Mouse (Mus musculus) MEL (cell line): ENCODE data around the gene Stra8. TPM values are rescaled to one million over a fixed set of nuclear protein-coding genes. Genes with fewer than 3 reads are reported as not detected.

Experiments
- DNase-seq: peaks from one replicate; pipeline ENCODE4 v3.0.0; 2011; ENCODE audit warnings: low read depth, low spot score
- H3K27ac ChIP-seq: 2 replicates; pipeline ENCODE4 v1.5.1; 2012; ENCODE audit warnings: low read depth, mild to moderate bottlenecking, control low read depth, low read length, moderate library complexity; ENCODE audit not compliant: control insufficient read depth
- H3K27me3 ChIP-seq, 2 experiments: fragments of 150-350 bp in 1 of 2; sonication (generic) in 1 of 2; 2 replicates each; pipeline ENCODE4 v1.6.1; 2012; ENCODE audit warnings: low read length in 2 of 2, mild to moderate bottlenecking in 2 of 2, improper control_type of control experiment in 1 of 2, moderate library complexity in 1 of 2; ENCODE audit not compliant: insufficient read depth in 2 of 2, control insufficient read depth in 1 of 2
- H3K36me3 ChIP-seq, 2 experiments: 2 replicates each; pipeline ENCODE4 v1.6.1; 2012 to 2014; ENCODE audit warnings: low read length in 2 of 2, improper control_type of control experiment in 1 of 2, inconsistent platforms in 1 of 2, mild to moderate bottlenecking in 1 of 2; ENCODE audit not compliant: insufficient read depth in 2 of 2, control insufficient read depth in 1 of 2
- H3K4me1 ChIP-seq, 2 experiments: fragments of 150-350 bp in 1 of 2; sonication (generic) in 1 of 2; 2 replicates each; pipeline ENCODE4 v1.6.1; 2012; ENCODE audit warnings: low read length in 2 of 2, improper control_type of control experiment in 1 of 2, mild to moderate bottlenecking in 1 of 2; ENCODE audit not compliant: insufficient read depth in 2 of 2, control insufficient read depth in 1 of 2
- H3K4me3 ChIP-seq, 2 experiments: fragments of 150-350 bp in 1 of 2; sonication (generic) in 1 of 2; 2 replicates each; pipeline ENCODE4 v1.5.1; 2012; ENCODE audit warnings: low read depth in 2 of 2, low read length in 2 of 2, mild to moderate bottlenecking in 2 of 2, moderate library complexity in 2 of 2, control low read depth in 1 of 2, improper control_type of control experiment in 1 of 2; ENCODE audit not compliant: control insufficient read depth in 1 of 2, insufficient read depth in 1 of 2
- H3K79me2 ChIP-seq: 2 replicates; pipeline ENCODE4 v1.6.1; 2012; ENCODE audit warnings: mild to moderate bottlenecking, low read length, moderate library complexity; ENCODE audit not compliant: control insufficient read depth, poor library complexity, insufficient read depth
- H3K9ac ChIP-seq: 2 replicates; pipeline ENCODE4 v1.6.1; 2012; ENCODE audit warnings: low read depth, mild to moderate bottlenecking, control low read depth, low read length, moderate library complexity; ENCODE audit not compliant: control insufficient read depth, poor library complexity, severe bottlenecking
- H3K9me3 ChIP-seq: fragments of 150-350 bp; sonication (generic); replicated peaks from 2 replicates; pipeline ENCODE4 v1.6.1; 2012; ENCODE audit warnings: mild to moderate bottlenecking, low read length, improper control_type of control experiment, moderate library complexity; ENCODE audit not compliant: insufficient read depth
- BHLHE40 ChIP-seq: IDR thresholded peaks from 2 replicates; pipeline ENCODE4 v1.6.1; 2012; ENCODE audit warnings: low read depth, mild to moderate bottlenecking, inconsistent platforms, low read length, improper control_type of control experiment, borderline replicate concordance
- CHD1 ChIP-seq: IDR thresholded peaks from 2 replicates; pipeline ENCODE4 v1.6.1; 2012; ENCODE audit warnings: low read depth, mild to moderate bottlenecking, inconsistent platforms, low read length, improper control_type of control experiment
- CTCF ChIP-seq, 3 experiments: IDR thresholded peaks in 2 of 3; conservative IDR thresholded peaks in 1 of 3; 2 replicates each; pipeline ENCODE4 v1.5.1; 2011 to 2012; ENCODE audit warnings: low read length in 3 of 3, low read depth in 2 of 3, mild to moderate bottlenecking in 2 of 3, improper control_type of control experiment in 1 of 3, inconsistent platforms in 1 of 3, mixed read lengths in 1 of 3, moderate library complexity in 1 of 3; ENCODE audit not compliant: control insufficient read depth in 1 of 3, insufficient read depth in 1 of 3, poor library complexity in 1 of 3, severe bottlenecking in 1 of 3
- ELF1 ChIP-seq: IDR thresholded peaks from 2 replicates; pipeline ENCODE4 v1.6.1; 2014; ENCODE audit warnings: low read depth, mild to moderate bottlenecking, inconsistent platforms, low read length, improper control_type of control experiment, moderate library complexity
- EP300 ChIP-seq, 2 experiments: IDR thresholded peaks; 2 replicates each; pipeline ENCODE4 v1.6.1; 2011; ENCODE audit warnings: improper control_type of control experiment in 2 of 2, low read length in 2 of 2, low read depth in 1 of 2, mild to moderate bottlenecking in 1 of 2
- ETS1 ChIP-seq: IDR thresholded peaks from 2 replicates; pipeline ENCODE4 v1.6.1; 2012; ENCODE audit warnings: low read depth, mild to moderate bottlenecking, inconsistent platforms, low read length, improper control_type of control experiment, moderate library complexity
- GATA1 ChIP-seq: IDR thresholded peaks from 2 replicates; pipeline ENCODE4 v1.6.1; 2011; ENCODE audit warnings: low read depth, low read length, improper control_type of control experiment
- JUND ChIP-seq: IDR thresholded peaks from 2 replicates; pipeline ENCODE4 v1.6.1; 2011; ENCODE audit warnings: low read depth, mild to moderate bottlenecking, improper control_type of control experiment, low read length
- MAFK ChIP-seq: IDR thresholded peaks from 2 replicates; pipeline ENCODE4 v1.6.1; 2011; ENCODE audit warnings: low read depth, mild to moderate bottlenecking, low read length, improper control_type of control experiment, borderline replicate concordance
- MAX ChIP-seq: IDR thresholded peaks from 2 replicates; pipeline ENCODE4 v1.6.1; 2011; ENCODE audit warnings: low read length, improper control_type of control experiment
- MXI1 ChIP-seq: IDR thresholded peaks from 2 replicates; pipeline ENCODE4 v1.6.1; 2011; ENCODE audit warnings: mild to moderate bottlenecking, low read depth, low read length, improper control_type of control experiment
- MYB ChIP-seq: IDR thresholded peaks from 2 replicates; pipeline ENCODE4 v1.6.1; 2011; ENCODE audit warnings: mild to moderate bottlenecking, low read depth, low read length, improper control_type of control experiment
- NELFE ChIP-seq: IDR thresholded peaks from 2 replicates; pipeline ENCODE4 v1.6.1; 2011; ENCODE audit warnings: low read depth, low read length, improper control_type of control experiment
- NRF1 ChIP-seq: IDR thresholded peaks from 2 replicates; pipeline ENCODE4 v1.6.1; 2014; ENCODE audit warnings: low read depth, mild to moderate bottlenecking, inconsistent platforms, low read length, improper control_type of control experiment, moderate library complexity; ENCODE audit not compliant: poor library complexity, insufficient read depth, severe bottlenecking
- RAD21 ChIP-seq: IDR thresholded peaks from 2 replicates; pipeline ENCODE4 v1.6.1; 2011; ENCODE audit warnings: mild to moderate bottlenecking, low read depth, low read length, improper control_type of control experiment
- RCOR1 ChIP-seq: IDR thresholded peaks from 2 replicates; pipeline ENCODE4 v1.6.1; 2012; ENCODE audit warnings: low read depth, mild to moderate bottlenecking, inconsistent platforms, low read length, improper control_type of control experiment
- SIN3A ChIP-seq: IDR thresholded peaks from 2 replicates; pipeline ENCODE4 v1.6.1; 2012; ENCODE audit warnings: low read length, improper control_type of control experiment, inconsistent platforms
- SMC3 ChIP-seq: IDR thresholded peaks from 2 replicates; pipeline ENCODE4 v1.6.1; 2011; ENCODE audit warnings: low read depth, low read length, improper control_type of control experiment
- TBP ChIP-seq: IDR thresholded peaks from 2 replicates; pipeline ENCODE4 v1.8.0; 2011; ENCODE audit warnings: low read depth, low read length, improper control_type of control experiment
- TCF12 ChIP-seq: IDR thresholded peaks from 2 replicates; pipeline ENCODE4 v1.6.1; 2014; ENCODE audit warnings: low read depth, mild to moderate bottlenecking, inconsistent platforms, low read length, improper control_type of control experiment, moderate library complexity
- USF2 ChIP-seq, 2 experiments: IDR thresholded peaks; 2 replicates each; pipeline ENCODE4 v1.6.1; 2011 to 2012; ENCODE audit warnings: improper control_type of control experiment in 2 of 2, low read length in 2 of 2, borderline replicate concordance in 1 of 2, inconsistent platforms in 1 of 2, low read depth in 1 of 2, mild to moderate bottlenecking in 1 of 2; ENCODE audit not compliant: insufficient read depth in 1 of 2
- ZC3H11A ChIP-seq: IDR thresholded peaks from 2 replicates; pipeline ENCODE4 v1.6.1; 2012; ENCODE audit warnings: low read depth, mild to moderate bottlenecking, inconsistent platforms, low read length, improper control_type of control experiment
- ZMIZ1 ChIP-seq: IDR thresholded peaks from 2 replicates; pipeline ENCODE4 v1.6.1; 2012; ENCODE audit warnings: low read depth, mild to moderate bottlenecking, inconsistent platforms, low read length, improper control_type of control experiment, moderate library complexity
- polyA plus RNA-seq, 2 experiments: library from polyadenylated mRNA; stranded (reverse) in 1 of 2; unstranded in 1 of 2; fragments of >175 nt in 1 of 2; fragments of >200 nt in 1 of 2; gene quantifications; 2 replicates each; pipeline versions ENCODE4 v1.2.1 to v1.2.4; 2012; ENCODE audit warnings: low replicate concordance in 2 of 2, low read depth in 1 of 2; ENCODE audit not compliant: insufficient read length in 2 of 2, insufficient read depth in 1 of 2, missing spikeins in 1 of 2
- total RNA-seq: library from RNA; depleted of rRNA; stranded (reverse); fragments of 300-350 nt; gene quantifications from 2 replicates; pipeline ENCODE4 v1.2.3, GENCODE M21; 2012

The Stra8 gene
- total and polyA plus RNA-seq, 3 experiments: not detected

- Histone ChIP-seq H3K9me3 (no peaks in the 10 kb centered on the region), H3K36me3 (no peaks in the 10 kb centered on the region), H3K27me3 (no peaks in the 10 kb centered on the region; a peak in 2 of 4 replicates), H3K4me3 (no peak overlapping the region), H3K27ac (no peak overlapping the region), H3K79me2 (no peaks in the 10 kb centered on the region), H3K4me1 (no peaks in the 10 kb centered on the region), H3K9ac (no peak overlapping the region)
- TF ChIP-seq BHLHE40 (no peak), RCOR1 (no peak), GATA1 (no peak), RAD21 (peak; percentile 87), NELFE (no peak), MXI1 (no peak), MYB (no peak), ELF1 (no peak), JUND (no peak), MAFK (no peak), TCF12 (no peak), TBP (no peak), NRF1 (no peak), EP300 (IDR thresholded peaks at IDR 0.05; ENCODE audit: low read depth in 1 of 2, low read length in 2 of 2) (no peak), ZC3H11A (peak; percentile 72), CTCF (IDR thresholded peaks at IDR 0.05 in 2 of 3, conservative IDR thresholded peaks at IDR 0.05 in 1 of 3; ENCODE audit: control insufficient read depth in 1 of 3, insufficient read depth in 1 of 3, low read depth in 2 of 3, low read length in 3 of 3, poor library complexity in 1 of 3, severe bottlenecking in 1 of 3) (peak; percentile 52 to 96 (median 70); a peak in 5 of 6 replicates), USF2 (IDR thresholded peaks at IDR 0.05; ENCODE audit: borderline replicate concordance in 1 of 2, insufficient read depth in 1 of 2, low read depth in 1 of 2, low read length in 2 of 2) (no peak), SMC3 (peak; percentile 71), CHD1 (no peak), ETS1 (no peak), SIN3A (no peak), ZMIZ1 (no peak)
- DNase-seq: peak; percentile 73
Observed at GRCm38 (mm10) chr6:34921941-34922340, 2.0 kb downstream of the Stra8 start.

GRCm38 (mm10) chr6:34927156-34927555, 7.2 kb downstream of the Stra8 start:
- H3K27ac ChIP-seq: no peak overlapping the region
- H3K36me3 ChIP-seq: no peaks in the 10 kb centered on the region
- H3K9me3 ChIP-seq: no peaks in the 10 kb centered on the region
- no peak for TF ChIP-seq USF2 (IDR thresholded peaks at IDR 0.05; ENCODE audit: borderline replicate concordance in 1 of 2, insufficient read depth in 1 of 2, low read depth in 1 of 2, low read length in 2 of 2)
- TF ChIP-seq ZC3H11A: peak; percentile 79
- no peak for TF ChIP-seq MAX
- no peak for TF ChIP-seq NRF1
- TF ChIP-seq MAFK: no peak
- no peak for TF ChIP-seq RCOR1
- TF ChIP-seq SMC3: peak; percentile 87
- peak; percentile 84 for TF ChIP-seq RAD21
- TF ChIP-seq CTCF (IDR thresholded peaks at IDR 0.05 in 2 of 3, conservative IDR thresholded peaks at IDR 0.05 in 1 of 3; ENCODE audit: control insufficient read depth in 1 of 3, insufficient read depth in 1 of 3, low read depth in 2 of 3, low read length in 3 of 3, poor library complexity in 1 of 3, severe bottlenecking in 1 of 3): peak; percentile 79 to 92 (median 87)
- H3K4me3 ChIP-seq: no peak overlapping the region
- no peak overlapping the region for H3K9ac ChIP-seq
- H3K79me2 ChIP-seq: no peaks in the 10 kb centered on the region
- H3K4me1 ChIP-seq: no peaks in the 10 kb centered on the region
- peak; percentile 74 for DNase-seq
- H3K27me3 ChIP-seq: no peaks in the 10 kb centered on the region
